Mouse (Mus musculus) heart, embryonic 12.5 days (tissue): ENCODE measurements at regions not wholly inside any gene's neighbourhood (a gene's known extent, or its start where the extent isn't known, plus 50 kb on each side); places are given as distances from the start of the nearest gene placed in this dataset.
A peak's percentile ranks its signal among the peaks of the same experiment; 100 is the strongest.

Experiments
- ATAC-seq: fragments of 200-750 bp; cut with Nextera tagmentation; 2 replicates; pipeline ENCODE4 v1.8.0; 2017; ENCODE audit warnings: moderate TSS enrichment, moderate library complexity; ENCODE audit not compliant: insufficient number of reproducible peaks, low FRiP score
- H3K27ac ChIP-seq: fragments of 300-500 bp; sonication (generic); 2 replicates; pipeline ENCODE4 v1.5.1; 2016; ENCODE audit warnings: mild to moderate bottlenecking, moderate library complexity; ENCODE audit not compliant: poor library complexity, severe bottlenecking
- H3K27me3 ChIP-seq: fragments of 300-500 bp; sonication (generic); replicated peaks from 2 replicates; pipeline ENCODE4 v1.6.1; 2016; ENCODE audit warnings: mild to moderate bottlenecking, moderate library complexity
- H3K36me3 ChIP-seq: fragments of 300-500 bp; sonication (generic); 2 replicates; pipeline ENCODE4 v1.6.1; 2016; ENCODE audit warnings: mild to moderate bottlenecking, moderate library complexity
- H3K4me1 ChIP-seq: fragments of 300-500 bp; sonication (generic); replicated peaks from 2 replicates; pipeline ENCODE4 v1.6.1; 2016; ENCODE audit warnings: mild to moderate bottlenecking
- H3K4me2 ChIP-seq: fragments of 300-500 bp; sonication (generic); 2 replicates; pipeline ENCODE4 v1.6.1; 2016; ENCODE audit warnings: mild to moderate bottlenecking, moderate library complexity
- H3K4me3 ChIP-seq: fragments of 300-500 bp; sonication (generic); 2 replicates; pipeline ENCODE4 v1.5.1; 2016; ENCODE audit warnings: mild to moderate bottlenecking
- H3K9ac ChIP-seq: fragments of 300-500 bp; sonication (generic); 2 replicates; pipeline ENCODE4 v1.6.1; 2016; ENCODE audit warnings: mild to moderate bottlenecking, moderate library complexity
- H3K9me3 ChIP-seq: fragments of 300-500 bp; sonication (generic); replicated peaks from 2 replicates; pipeline ENCODE4 v1.6.1; 2016; ENCODE audit warnings: mild to moderate bottlenecking, moderate library complexity
- WGBS: fragments of 180-500 bp; shearing (Covaris S2); methylation state at CpG from one replicate; pipeline ENCODE4 v1.1.7; 2016; 5-methylcytosine and 5-hydroxymethylcytosine counted together

DNA sequence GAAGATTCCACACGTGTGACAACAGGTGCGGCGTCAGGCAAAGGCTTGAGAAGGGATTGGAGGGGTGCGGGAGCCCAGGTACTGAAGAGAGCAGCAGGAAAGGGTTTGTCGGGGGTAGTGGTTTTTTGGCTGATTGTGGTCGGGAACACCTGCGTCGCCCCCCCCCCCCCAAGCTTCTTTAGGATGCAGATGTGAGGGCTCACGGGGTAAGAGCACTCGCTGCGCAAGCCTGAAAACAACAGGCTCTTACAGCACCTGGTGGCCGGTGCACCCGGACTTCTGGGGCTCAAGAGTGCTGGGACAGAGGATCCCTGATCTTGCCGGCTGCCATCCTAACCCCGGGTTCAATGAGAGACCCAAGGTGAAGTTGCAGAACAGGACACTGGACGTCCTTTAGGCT lies 60.9 kb upstream of the Zfp644 start:
- no peak overlapping the region for H3K9ac ChIP-seq
- 16% methylated on average over 16 of the region's 16 CpGs for WGBS
- peaks cover 18% of the 10 kb centered on the region for H3K4me1 ChIP-seq
- H3K27me3 ChIP-seq: peaks cover 30% of the 10 kb centered on the region
- ATAC-seq: no peak
- no peaks in the 10 kb centered on the region for H3K36me3 ChIP-seq
- H3K27ac ChIP-seq: no peak overlapping the region
- peak overlapping the region; percentile 34; the same call in 1 of the 2 replicates for H3K4me3 ChIP-seq
- H3K9me3 ChIP-seq: no peaks in the 10 kb centered on the region
- H3K4me2 ChIP-seq: peak overlapping the region; percentile 62

DNA sequence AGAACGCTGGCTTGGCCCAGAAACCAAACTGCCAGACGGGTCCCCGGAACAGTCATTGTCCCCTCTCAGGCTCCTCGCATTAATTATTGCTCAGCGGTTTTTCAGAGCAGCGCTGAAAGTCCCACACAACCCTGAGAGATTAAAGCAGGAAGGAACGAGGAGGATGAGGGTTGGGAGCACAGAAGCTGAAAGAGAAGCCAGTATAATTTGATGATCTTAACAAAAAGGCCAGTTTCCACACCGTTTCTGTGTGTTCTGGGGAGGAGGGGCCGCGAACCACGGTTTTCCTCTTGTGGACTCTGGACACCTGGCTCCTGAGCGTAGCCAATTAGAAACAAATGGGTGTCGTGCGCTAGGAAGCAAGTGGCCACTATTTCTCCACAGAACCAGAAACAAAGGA lies 60.3 kb upstream of the Zfp644 start:
- WGBS: 2% methylated on average over 14 of the region's 14 CpGs
- no peak for ATAC-seq
- peaks cover 30% of the 10 kb centered on the region for H3K27me3 ChIP-seq

DNA sequence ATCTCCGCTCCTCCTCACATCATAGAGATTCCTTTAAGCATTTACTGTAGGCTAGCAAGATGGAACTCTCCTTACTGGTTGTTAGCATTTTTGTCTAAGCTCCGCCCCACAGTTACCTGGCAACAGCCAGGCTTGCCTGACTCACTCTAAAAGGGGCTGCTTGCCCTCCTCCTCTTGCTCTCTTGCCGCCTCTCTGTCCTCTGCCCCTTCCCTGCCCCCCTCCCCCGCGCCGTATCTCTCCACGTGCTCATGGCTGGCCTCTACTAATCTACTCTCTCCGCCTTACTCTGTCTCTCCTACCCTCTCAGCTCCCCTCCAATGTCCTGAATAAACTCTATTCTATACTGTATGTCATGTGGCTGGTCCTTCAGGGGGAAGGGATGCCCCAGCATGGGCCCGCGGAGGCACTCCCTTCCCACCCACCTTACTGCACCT lies 59.9 kb upstream of the Zfp644 start:
- Histone ChIP-seq H3K27me3 (peaks cover 30% of the 10 kb centered on the region), H3K27ac (no peak overlapping the region), H3K4me3 (peak overlapping the region; percentile 34), H3K9ac (no peak overlapping the region; the same call in 1 of the 2 replicates), H3K4me1 (peaks cover 13% of the 10 kb centered on the region), H3K4me2 (peak overlapping the region; percentile 62), H3K9me3 (no peaks in the 10 kb centered on the region), H3K36me3 (no peaks in the 10 kb centered on the region)
- peak; percentile 55 for ATAC-seq
- 5% methylated on average over 10 of the region's 10 CpGs for WGBS

More for the DNA sequence above, 60.3 kb upstream of the Zfp644 start:
- H3K4me1 ChIP-seq: peaks cover 18% of the 10 kb centered on the region
- no peak overlapping the region for H3K27ac ChIP-seq
- H3K9me3 ChIP-seq: no peaks in the 10 kb centered on the region
- peak overlapping the region; percentile 34 for H3K4me3 ChIP-seq
- H3K4me2 ChIP-seq: peak overlapping the region; percentile 62
- no peak overlapping the region for H3K9ac ChIP-seq
- no peaks in the 10 kb centered on the region for H3K36me3 ChIP-seq

DNA sequence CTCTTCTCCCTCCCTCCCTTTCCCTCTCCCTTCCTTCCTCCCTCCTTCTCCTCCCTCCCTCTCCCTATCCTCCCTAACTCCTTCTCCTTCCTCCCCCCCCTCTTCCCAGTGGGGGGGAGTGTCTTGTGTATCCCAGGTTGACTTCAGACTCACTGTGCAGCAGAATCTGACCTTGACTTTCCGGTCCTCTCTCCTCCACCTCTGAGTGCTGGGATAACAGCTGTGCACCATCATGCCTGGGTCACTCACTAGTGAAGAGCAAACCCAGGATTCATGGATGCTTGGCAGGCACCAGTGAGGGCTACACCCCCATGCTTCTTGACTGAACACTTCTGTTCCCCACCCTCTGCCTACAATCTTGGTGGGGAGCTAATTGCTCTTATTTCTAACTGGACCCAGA lies 56.2 kb upstream of the Zfp644 start:
- H3K27me3 ChIP-seq: peaks cover 21% of the 10 kb centered on the region
- no peak overlapping the region for H3K9ac ChIP-seq
- ATAC-seq: no peak
- 60% methylated on average over 1 of the region's 1 CpGs for WGBS
- no peak overlapping the region for H3K4me3 ChIP-seq
- no peak overlapping the region for H3K4me2 ChIP-seq
- H3K4me1 ChIP-seq: peaks cover 12% of the 10 kb centered on the region
- no peaks in the 10 kb centered on the region for H3K9me3 ChIP-seq
- no peaks in the 10 kb centered on the region for H3K36me3 ChIP-seq
- H3K27ac ChIP-seq: no peak overlapping the region

DNA sequence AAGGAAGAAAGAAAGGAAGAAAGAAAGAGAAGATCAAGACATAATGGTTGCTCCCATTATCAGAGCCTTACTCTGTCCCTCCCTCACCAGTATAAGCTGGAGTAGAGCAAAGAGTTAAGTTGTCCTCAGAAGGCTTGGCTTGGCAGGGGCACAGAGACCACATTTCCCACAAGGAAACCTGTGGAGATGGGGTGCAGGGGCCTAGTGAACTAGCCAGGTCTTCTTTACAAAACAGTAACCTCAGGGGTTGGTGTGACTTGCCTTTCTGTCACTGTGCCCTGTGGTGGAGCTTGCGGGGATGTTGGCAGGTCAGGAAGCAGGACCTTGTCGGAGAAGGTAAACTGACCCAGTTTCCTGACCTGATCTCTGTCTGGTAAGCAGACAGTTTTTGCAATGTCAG lies 53.1 kb upstream of the Zfp644 start:
- WGBS: 85% methylated on average over 2 of the region's 2 CpGs
- no peak for ATAC-seq
- no peaks in the 10 kb centered on the region for H3K36me3 ChIP-seq
- no peaks in the 10 kb centered on the region for H3K27me3 ChIP-seq
- H3K9ac ChIP-seq: no peak overlapping the region
- H3K9me3 ChIP-seq: no peaks in the 10 kb centered on the region
- H3K4me1 ChIP-seq: no peaks in the 10 kb centered on the region
- H3K4me2 ChIP-seq: no peak overlapping the region
- no peak overlapping the region for H3K27ac ChIP-seq
- H3K4me3 ChIP-seq: no peak overlapping the region

DNA sequence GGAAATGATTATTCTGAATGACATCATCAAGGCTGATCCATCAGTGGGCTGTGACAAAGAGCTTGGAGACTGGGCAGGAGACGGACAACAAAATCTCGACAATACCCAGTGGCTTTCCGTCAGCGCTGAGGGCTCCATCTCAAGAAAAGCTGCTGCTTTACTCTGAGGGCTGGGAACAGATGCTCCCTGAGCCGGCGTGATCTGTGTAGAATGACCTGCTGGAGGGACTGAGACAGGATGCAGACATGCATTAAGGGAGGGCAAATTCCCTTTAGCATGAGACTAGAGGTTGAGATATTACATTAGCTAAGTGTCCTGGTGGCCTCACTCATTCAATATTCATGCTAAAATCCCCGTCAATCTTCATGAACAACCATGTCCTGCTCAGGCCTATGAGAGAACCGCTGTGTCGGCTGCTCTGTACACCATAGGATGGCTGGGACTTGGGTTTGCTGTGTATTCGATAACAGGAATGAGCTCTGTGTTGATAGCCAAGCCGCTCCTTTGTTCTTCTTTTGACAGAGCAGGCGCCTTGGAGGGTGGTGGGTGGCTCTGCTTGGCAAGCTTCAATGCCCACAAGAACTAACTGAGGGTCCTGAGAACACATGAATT lies 51.5 kb upstream of the Zfp644 start:
- H3K9me3 ChIP-seq: no peaks in the 10 kb centered on the region
- H3K4me1 ChIP-seq: no peaks in the 10 kb centered on the region
- WGBS: 58% methylated on average over 12 of the region's 12 CpGs
- no peak for ATAC-seq
- no peaks in the 10 kb centered on the region for H3K36me3 ChIP-seq
- H3K27ac ChIP-seq: no peak overlapping the region
- no peaks in the 10 kb centered on the region for H3K27me3 ChIP-seq
- no peak overlapping the region for H3K4me3 ChIP-seq
- no peak overlapping the region for H3K4me2 ChIP-seq
- no peak overlapping the region for H3K9ac ChIP-seq
